Mouse (Mus musculus) stomach, embryonic 14.5 days (tissue): ENCODE data around the gene Ambp. TPM values are rescaled to one million over a fixed set of nuclear protein-coding genes. Genes with fewer than 3 reads are reported as not detected.

Experiments
- ATAC-seq: fragments of 200-750 bp; cut with Nextera tagmentation; 2 replicates; pipeline ENCODE4 v1.8.0; 2017; ENCODE audit warnings: low read depth, moderate TSS enrichment; ENCODE audit not compliant: insufficient number of reproducible peaks, insufficient read depth, low FRiP score
- H3K27ac ChIP-seq: fragments of 300-500 bp; sonication (generic); 2 replicates; pipeline ENCODE4 v1.5.1; 2014; ENCODE audit warnings: mild to moderate bottlenecking, low read length, moderate library complexity, mixed read lengths
- H3K27me3 ChIP-seq: fragments of 300-500 bp; sonication (generic); 2 replicates; pipeline ENCODE4 v1.6.1; 2014; ENCODE audit warnings: low read length, control low read depth, mixed read lengths; ENCODE audit not compliant: control insufficient read depth, insufficient read depth
- H3K36me3 ChIP-seq: fragments of 300-500 bp; sonication (generic); 2 replicates; pipeline ENCODE4 v1.6.1; 2014; ENCODE audit warnings: mild to moderate bottlenecking, control low read depth, low read length, moderate library complexity, mixed read lengths; ENCODE audit not compliant: control insufficient read depth, insufficient read depth
- H3K4me1 ChIP-seq: fragments of 300-500 bp; sonication (generic); 2 replicates; pipeline ENCODE4 v1.6.1; 2014; ENCODE audit warnings: low read length, control low read depth, mixed read lengths; ENCODE audit not compliant: control insufficient read depth, insufficient read depth
- H3K4me2 ChIP-seq: fragments of 300-500 bp; sonication (generic); replicated peaks from 2 replicates; pipeline ENCODE4 v1.6.1; 2014; ENCODE audit warnings: low read depth, low read length, control low read depth
- H3K4me3 ChIP-seq: fragments of 300-500 bp; sonication (generic); 2 replicates; pipeline ENCODE4 v1.5.1; 2014; ENCODE audit warnings: low read depth, low read length, control low read depth
- H3K9ac ChIP-seq: fragments of 300-500 bp; sonication (generic); replicated peaks from 2 replicates; pipeline ENCODE4 v1.6.1; 2014; ENCODE audit warnings: low read depth, mild to moderate bottlenecking, control low read depth, low read length, moderate library complexity, mixed read lengths
- H3K9me3 ChIP-seq: fragments of 300-500 bp; sonication (generic); 2 replicates; pipeline ENCODE4 v1.6.1; 2016; ENCODE audit warnings: low read depth, low read length, control low read depth; ENCODE audit not compliant: control insufficient read depth
- WGBS: fragments of 180-500 bp; shearing (Covaris S2); extraction: QIAGEN DNeasy Blood & Tissue Kit; methylation state at CpG from one replicate; pipeline ENCODE4 v1.1.7; 2014; 5-methylcytosine and 5-hydroxymethylcytosine counted together
- polyA plus RNA-seq: library from polyadenylated mRNA; unstranded; fragments of >200 nt; fragmentation: Nextera tagmentation; extraction: Ambion mirVana; gene quantifications from 2 replicates; pipeline ENCODE4 v1.2.1, GENCODE M21; 2014

Ambp gene
- polyA plus RNA-seq, 1 experiment from 2014 or later = 33.0 TPM

- H3K27me3 ChIP-seq = no peaks in the 10 kb centered on the region
- H3K4me2 ChIP-seq = no peak overlapping the region
- H3K4me3 ChIP-seq = no peak overlapping the region
- H3K4me1 ChIP-seq = no peaks in the 10 kb centered on the region
- H3K9ac ChIP-seq = no peak overlapping the region
- H3K27ac ChIP-seq = no peak overlapping the region
- 89% methylated on average over 11 of the region's 11 CpGs for WGBS
- H3K9me3 ChIP-seq = no peaks in the 10 kb centered on the region
- ATAC-seq = no peak
- H3K36me3 ChIP-seq = peaks cover 36% of the 10 kb centered on the region
Observed at GRCm38 (mm10) chr4:63100478-63100877, 54.1 kb downstream of the Ambp start.

DNA sequence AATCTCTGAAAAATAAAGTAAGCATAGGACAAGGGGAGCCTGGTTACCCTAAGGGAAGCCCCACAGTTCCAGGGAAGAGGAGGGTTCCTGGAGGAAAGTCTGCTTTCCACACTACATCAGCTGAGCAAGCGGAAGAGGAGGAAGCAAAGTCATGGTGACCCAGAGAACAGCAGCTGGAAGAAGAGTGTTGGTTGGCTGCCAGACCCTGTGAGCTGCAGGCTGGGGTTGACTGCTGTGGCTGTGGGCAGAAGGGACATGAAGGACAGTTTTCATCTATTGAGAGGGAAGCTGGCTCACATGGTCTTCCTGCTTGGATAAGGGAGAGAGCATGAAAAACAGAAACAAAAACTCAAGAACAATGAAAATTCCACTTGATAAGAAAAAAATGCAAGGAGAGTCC, 57.0 kb downstream of the Ambp start:
- ATAC-seq = no peak
- Histone ChIP-seq H3K9me3 (no peaks in the 10 kb centered on the region), H3K27me3 (no peaks in the 10 kb centered on the region), H3K4me2 (no peak overlapping the region), H3K4me1 (no peaks in the 10 kb centered on the region), H3K9ac (no peak overlapping the region), H3K4me3 (no peak overlapping the region), H3K27ac (no peak overlapping the region), H3K36me3 (peaks cover 44% of the 10 kb centered on the region)
- WGBS = 78% methylated on average over 1 of the region's 1 CpGs

Other genes with a start within 250 kb of the Ambp start
- gene Zfp618, start 189.2 kb downstream of the Ambp start, polyA plus RNA-seq = 27.1 and 32.0 TPM in 2 replicates
- 19.8 and 22.8 TPM in 2 replicates for gene Kif12, start 17.3 kb upstream of the Ambp start, polyA plus RNA-seq
- 23.6 and 24.8 TPM in 2 replicates for gene Col27a1, start 59.2 kb upstream of the Ambp start, polyA plus RNA-seq
- gene Orm1, start 189.8 kb upstream of the Ambp start, polyA plus RNA-seq = not detected in 2 replicates
- gene Orm3, start 201.4 kb upstream of the Ambp start, polyA plus RNA-seq = not detected in 2 replicates
- gene Orm2, start 207.7 kb upstream of the Ambp start, polyA plus RNA-seq = not detected in 2 replicates
- gene Akna, start 248.6 kb upstream of the Ambp start, polyA plus RNA-seq = 6.9 and 7.0 TPM in 2 replicates